Mouse (Mus musculus) ES-Bruce4 (cell line): Measurements from ENCODE around the gene Thbs2. TPM values are rescaled to one million over a fixed set of nuclear protein-coding genes. Genes with fewer than 3 reads are reported as not detected.

ENCODE experiments used
- H3K27ac ChIP-seq: 2 replicates; pipeline ENCODE4 v1.5.1; 2012; ENCODE audit warnings: low read length, inconsistent platforms; ENCODE audit not compliant: insufficient read depth
- H3K27me3 ChIP-seq: 2 replicates; pipeline ENCODE4 v1.6.1; 2012; ENCODE audit warnings: mild to moderate bottlenecking, low read length, inconsistent platforms; ENCODE audit not compliant: control insufficient read depth, poor library complexity, insufficient read depth, severe bottlenecking
- H3K36me3 ChIP-seq: 2 replicates; pipeline ENCODE4 v1.6.1; 2012; ENCODE audit warnings: inconsistent platforms, mild to moderate bottlenecking, low read length, moderate library complexity; ENCODE audit not compliant: control insufficient read depth, poor library complexity, insufficient read depth, severe bottlenecking
- H3K4me1 ChIP-seq: one replicate; pipeline ENCODE4 v1.8.1; 2011; ENCODE audit warnings: low read length; ENCODE audit not compliant: control insufficient read depth, insufficient read depth
- H3K4me3 ChIP-seq: 2 replicates; pipeline ENCODE4 v1.5.1; 2011; ENCODE audit warnings: low read depth, mild to moderate bottlenecking, low read length
- H3K9ac ChIP-seq: 2 replicates; pipeline ENCODE4 v1.6.1; 2012; ENCODE audit warnings: low read depth, mild to moderate bottlenecking, inconsistent platforms; ENCODE audit not compliant: poor library complexity, severe bottlenecking
- H3K9me3 ChIP-seq: replicated peaks from 2 replicates; pipeline ENCODE4 v1.6.1; 2012; ENCODE audit warnings: mild to moderate bottlenecking, low read length, inconsistent platforms; ENCODE audit not compliant: control insufficient read depth, poor library complexity, insufficient read depth, severe bottlenecking
- CTCF ChIP-seq: IDR thresholded peaks from one replicate; pipeline ENCODE4 v1.8.1; 2011; ENCODE audit warnings: low read depth, low read length
- EP300 ChIP-seq: IDR thresholded peaks from 2 replicates; pipeline ENCODE4 v1.6.1; 2011; ENCODE audit warnings: low read depth, low read length; ENCODE audit not compliant: insufficient read depth
- POLR2A ChIP-seq: IDR thresholded peaks from one replicate; pipeline ENCODE4 v1.8.1; 2011; ENCODE audit warnings: low read length; ENCODE audit not compliant: insufficient read depth
- polyA plus RNA-seq: library from polyadenylated mRNA; stranded (reverse); fragments of >200 nt; gene quantifications from 2 replicates; pipeline ENCODE4 v1.2.4, GENCODE M21; 2011; ENCODE audit warnings: low read depth; ENCODE audit not compliant: missing spikeins, insufficient read depth, insufficient read length

The Thbs2 gene
- polyA plus RNA-seq, 1 experiment, result 2.0 TPM

DNA sequence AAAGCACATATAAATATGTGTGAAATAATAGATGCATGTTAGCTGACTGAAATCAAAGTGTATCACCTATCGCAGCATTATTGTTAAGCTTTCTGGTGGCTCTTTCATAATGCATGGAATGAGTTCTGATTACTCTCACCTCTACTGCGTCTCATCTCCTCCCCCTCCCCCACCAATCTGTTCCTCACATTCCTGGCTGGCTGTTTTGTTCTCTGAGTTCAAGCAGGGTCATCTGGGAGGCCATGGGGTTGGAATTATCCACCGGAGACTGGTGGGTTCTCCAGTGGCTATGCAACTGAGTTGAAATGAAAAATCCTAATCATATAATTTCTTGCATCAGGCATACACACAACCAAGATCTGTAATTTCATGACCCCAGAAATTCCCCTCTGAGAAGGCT is 33.4 kb upstream of the Thbs2 start:
- H3K9me3 ChIP-seq, result no peaks in the 10 kb centered on the region
- no peaks in the 10 kb centered on the region for H3K27me3 ChIP-seq
- TF ChIP-seq CTCF (no peak), POLR2A (no peak), EP300 (no peak)
- H3K27ac ChIP-seq, result no peak overlapping the region
- H3K4me1 ChIP-seq, result no peaks in the 10 kb centered on the region
- H3K36me3 ChIP-seq, result no peaks in the 10 kb centered on the region
- no peak overlapping the region for H3K4me3 ChIP-seq
- H3K9ac ChIP-seq, result no peak overlapping the region

DNA sequence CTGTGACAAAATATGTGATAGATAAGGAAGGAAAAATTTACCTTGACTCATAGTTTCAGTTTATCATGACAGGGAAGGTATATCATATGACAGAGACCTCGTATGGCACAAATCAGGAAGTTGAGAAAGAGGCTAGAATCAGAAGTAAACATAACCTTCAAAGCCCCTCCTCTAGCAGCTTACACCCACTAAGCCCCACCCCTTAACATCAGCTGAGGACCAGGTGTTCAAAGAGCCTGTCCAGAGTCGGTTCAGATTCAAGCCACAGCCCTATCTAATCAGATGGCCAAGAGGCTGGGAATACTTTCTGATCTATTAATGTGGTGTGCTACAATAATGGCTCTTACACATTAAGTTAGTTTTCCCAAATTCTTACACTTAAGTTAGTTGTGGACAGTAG is 30.8 kb upstream of the Thbs2 start:
- H3K4me1 ChIP-seq, result no peaks in the 10 kb centered on the region
- no peaks in the 10 kb centered on the region for H3K9me3 ChIP-seq
- H3K4me3 ChIP-seq, result no peak overlapping the region
- no peaks in the 10 kb centered on the region for H3K27me3 ChIP-seq
- no peak overlapping the region for H3K9ac ChIP-seq
- H3K27ac ChIP-seq, result no peak overlapping the region
- TF ChIP-seq POLR2A, result no peak
- no peaks in the 10 kb centered on the region for H3K36me3 ChIP-seq

DNA sequence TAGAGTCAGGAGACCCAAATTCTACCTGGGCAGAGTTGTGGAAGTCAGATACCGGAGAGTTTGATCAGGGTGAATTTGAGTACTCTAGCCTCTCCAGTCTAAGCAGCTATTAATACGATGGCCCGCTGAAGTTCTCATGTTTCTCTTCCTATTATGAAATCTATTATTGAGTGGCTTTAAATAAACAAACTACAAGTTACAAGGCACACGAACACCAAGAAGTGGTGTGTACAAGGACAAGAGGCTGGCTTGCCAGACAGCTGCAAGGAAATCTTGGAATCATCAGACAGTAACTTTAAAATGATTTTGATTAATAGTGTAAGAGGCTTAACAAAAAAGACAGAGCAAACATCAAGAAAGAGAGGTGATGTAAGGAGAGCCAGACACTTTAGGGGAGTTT is 27.3 kb upstream of the Thbs2 start:
- no peak overlapping the region for H3K4me3 ChIP-seq
- no peaks in the 10 kb centered on the region for H3K4me1 ChIP-seq
- H3K27me3 ChIP-seq, result no peaks in the 10 kb centered on the region
- TF ChIP-seq EP300 (no peak), POLR2A (no peak), CTCF (no peak)
- no peak overlapping the region for H3K27ac ChIP-seq
- H3K9ac ChIP-seq, result no peak overlapping the region
- no peaks in the 10 kb centered on the region for H3K9me3 ChIP-seq
- no peaks in the 10 kb centered on the region for H3K36me3 ChIP-seq

DNA sequence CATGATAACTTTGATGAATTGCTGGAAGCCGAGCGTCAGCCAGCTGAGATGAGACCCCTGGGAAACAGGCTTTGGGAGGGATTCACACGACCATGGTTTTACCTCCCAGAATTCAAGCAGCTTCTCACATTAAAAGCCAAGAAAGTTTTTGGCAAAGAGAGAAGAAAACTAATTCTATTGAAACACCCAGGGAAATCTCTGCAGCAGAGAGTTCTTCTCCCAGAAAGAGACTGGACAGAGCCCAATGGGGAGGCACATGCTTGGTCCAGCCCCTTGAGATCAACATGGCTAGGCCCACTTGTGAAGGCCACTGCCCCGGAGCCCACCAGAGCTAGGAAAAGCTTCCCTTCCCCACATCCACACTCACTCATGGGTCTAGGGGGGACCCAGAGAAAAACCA is 26.9 kb upstream of the Thbs2 start:
- H3K27me3 ChIP-seq, result no peaks in the 10 kb centered on the region
- no peaks in the 10 kb centered on the region for H3K9me3 ChIP-seq
- H3K4me1 ChIP-seq, result no peaks in the 10 kb centered on the region
- H3K4me3 ChIP-seq, result no peak overlapping the region
- H3K9ac ChIP-seq, result no peak overlapping the region
- TF ChIP-seq EP300, result no peak
- no peak for TF ChIP-seq POLR2A
- TF ChIP-seq CTCF, result no peak
- H3K36me3 ChIP-seq, result no peaks in the 10 kb centered on the region
- H3K27ac ChIP-seq, result no peak overlapping the region

DNA sequence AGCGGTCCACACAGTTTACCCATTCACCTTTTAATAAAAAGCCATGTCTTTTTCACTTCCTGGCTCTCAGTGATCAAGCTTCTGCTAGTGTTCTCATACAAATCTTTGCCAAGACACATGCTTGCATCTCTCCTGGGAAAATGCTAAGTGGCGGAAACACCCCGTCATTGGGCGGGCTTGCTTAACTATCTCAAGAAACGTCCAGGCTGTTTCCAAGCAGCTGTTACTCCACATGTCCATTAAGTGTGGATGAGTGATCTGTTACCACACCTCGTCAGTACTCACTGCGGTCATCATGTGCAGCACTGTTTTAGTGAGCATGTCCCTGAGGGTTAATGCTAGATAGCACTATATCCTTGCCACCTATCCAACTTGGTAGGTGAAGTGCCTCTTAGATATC is 26.2 kb upstream of the Thbs2 start:
- TF ChIP-seq CTCF, result no peak
- TF ChIP-seq EP300, result no peak
- no peak for TF ChIP-seq POLR2A
- H3K27me3 ChIP-seq, result no peaks in the 10 kb centered on the region
- H3K4me3 ChIP-seq, result no peak overlapping the region

DNA sequence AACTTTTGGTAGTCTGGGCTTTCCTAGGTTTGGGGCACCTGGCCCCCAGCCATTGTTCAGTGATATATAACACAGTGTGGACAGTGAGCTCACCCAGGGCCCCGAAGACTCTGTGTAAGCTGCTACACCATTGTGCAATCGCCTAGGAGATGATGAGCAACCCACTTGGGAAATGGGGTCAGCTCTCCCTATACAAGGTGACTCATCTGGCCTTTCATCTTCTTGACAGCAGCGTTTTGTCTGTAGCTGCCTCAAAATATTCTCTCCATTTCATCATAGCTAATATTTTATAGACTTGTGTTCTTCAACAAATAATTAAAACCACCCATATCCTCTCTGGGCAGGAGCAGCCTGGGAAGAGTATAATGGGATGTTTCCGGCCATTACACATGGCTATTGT is 24.8 kb upstream of the Thbs2 start:
- H3K9me3 ChIP-seq, result no peaks in the 10 kb centered on the region
- no peaks in the 10 kb centered on the region for H3K36me3 ChIP-seq
- H3K4me1 ChIP-seq, result no peaks in the 10 kb centered on the region
- no peak overlapping the region for H3K27ac ChIP-seq
- no peak overlapping the region for H3K9ac ChIP-seq
- TF ChIP-seq EP300 (no peak), POLR2A (no peak), CTCF (no peak)
- H3K4me3 ChIP-seq, result no peak overlapping the region
- H3K27me3 ChIP-seq, result no peaks in the 10 kb centered on the region

More for the DNA sequence above, 26.2 kb upstream of the Thbs2 start:
- Histone ChIP-seq H3K4me1 (no peaks in the 10 kb centered on the region), H3K27ac (no peak overlapping the region), H3K9me3 (no peaks in the 10 kb centered on the region), H3K36me3 (no peaks in the 10 kb centered on the region), H3K9ac (no peak overlapping the region)

DNA sequence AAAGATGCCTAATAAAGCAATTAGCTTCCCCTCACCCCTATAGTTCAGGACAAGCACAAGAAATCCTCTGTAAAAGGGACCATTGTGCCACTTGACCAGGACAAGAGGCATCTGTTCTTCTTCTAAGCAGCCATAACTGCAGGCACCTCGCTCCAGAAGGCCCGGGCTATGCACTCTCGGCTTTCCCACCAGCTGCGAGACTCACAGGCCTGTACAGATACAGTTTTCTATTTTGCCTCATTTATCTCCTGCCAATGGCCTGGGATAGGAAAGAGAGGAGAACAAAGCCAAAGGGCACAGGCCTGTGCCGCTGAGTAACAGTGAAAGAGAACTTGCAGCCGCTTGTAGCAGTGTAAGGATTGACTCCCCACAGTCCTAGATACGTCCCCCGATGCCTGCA is 20.7 kb upstream of the Thbs2 start:
- no peak overlapping the region for H3K27ac ChIP-seq
- no peaks in the 10 kb centered on the region for H3K36me3 ChIP-seq
- no peaks in the 10 kb centered on the region for H3K9me3 ChIP-seq
- H3K27me3 ChIP-seq, result no peaks in the 10 kb centered on the region
- H3K9ac ChIP-seq, result no peak overlapping the region
- no peak overlapping the region for H3K4me3 ChIP-seq
- TF ChIP-seq CTCF, result no peak
- no peak for TF ChIP-seq EP300
- no peak for TF ChIP-seq POLR2A
- no peaks in the 10 kb centered on the region for H3K4me1 ChIP-seq
